Mouse (Mus musculus): ENCODE results near the gene Mien1. TPM values are rescaled to one million over a fixed set of nuclear protein-coding genes. Genes with fewer than 3 reads are reported as not detected.

Mien1 gene
- polyA plus RNA-seq (2012; rRNA removed) = 70.4 and 77.0 TPM in 2 replicates

GRCm38 (mm10) chr11:98438331-98439158, at the start of gene Mien1:
Mien1 (minus strand) TSS chr11:98438991.

GRCm38 (mm10) chr11:98446213-98446561, 7.4 kb upstream of the Mien1 start, which contains the start of gene Grb7:
Grb7 (plus strand) TSS chr11:98446394.

GRCm38 (mm10) chr11:98412273-98412796, 26.5 kb downstream of the Mien1 start, which contains the start of gene Erbb2:
Erbb2 (plus strand) TSS chr11:98412470.

GRCm38 (mm10) chr11:98400161-98400726, 38.5 kb downstream of the Mien1 start, which contains the start of gene Pgap3:
Pgap3 (minus strand) TSS chr11:98400490.

Other genes with a start within 250 kb of the Mien1 start
- 7.0 and 7.1 TPM in 2 replicates for gene Med1, start 245.7 kb downstream of the Mien1 start, polyA plus RNA-seq (2012; rRNA removed)
- 9.5 and 11.4 TPM in 2 replicates for gene Cdk12, start 235.9 kb downstream of the Mien1 start, polyA plus RNA-seq (2012; rRNA removed)
- 0.05 TPM in 1 of 2 replicates, not detected in the other for gene Neurod2, start 109.3 kb downstream of the Mien1 start, polyA plus RNA-seq (2012; rRNA removed)
- 327 and 357 TPM in 2 replicates for gene Ppp1r1b, start 90.6 kb downstream of the Mien1 start, polyA plus RNA-seq (2012; rRNA removed)
- 156 and 194 TPM in 2 replicates for gene Stard3, start 80.6 kb downstream of the Mien1 start, polyA plus RNA-seq (2012; rRNA removed)
- 0.90 and 0.94 TPM in 2 replicates for gene Tcap, start 55.2 kb downstream of the Mien1 start, polyA plus RNA-seq (2012; rRNA removed)
- not detected in 2 replicates for gene Pnmt, start 52.5 kb downstream of the Mien1 start, polyA plus RNA-seq (2012; rRNA removed)
- 53.6 and 64.8 TPM in 2 replicates for gene Pgap3, start 38.5 kb downstream of the Mien1 start, polyA plus RNA-seq (2012; rRNA removed)
- 115 and 133 TPM in 2 replicates for gene Erbb2, start 26.5 kb downstream of the Mien1 start, polyA plus RNA-seq (2012; rRNA removed)
- 120 and 136 TPM in 2 replicates for gene Grb7, start 7.4 kb upstream of the Mien1 start, polyA plus RNA-seq (2012; rRNA removed)
- 2.0 and 3.7 TPM in 2 replicates for gene Ikzf3, start 107.0 kb upstream of the Mien1 start, polyA plus RNA-seq (2012; rRNA removed)
- 0.07 TPM in 1 of 2 replicates, not detected in the other for gene Zpbp2, start 112.1 kb upstream of the Mien1 start, polyA plus RNA-seq (2012; rRNA removed)
- gene Ormdl3, start 148.4 kb upstream of the Mien1 start, polyA plus RNA-seq (2012; rRNA removed) = 45.6 and 52.7 TPM in 2 replicates
- gene Lrrc3c, start 159.3 kb upstream of the Mien1 start, polyA plus RNA-seq (2012; rRNA removed) = not detected in 2 replicates
- not detected in 2 replicates for gene Gm12355, start 186.7 kb upstream of the Mien1 start, polyA plus RNA-seq (2012; rRNA removed)
- gene Gsdma3, start 187.4 kb upstream of the Mien1 start, polyA plus RNA-seq (2012; rRNA removed) = not detected in 2 replicates
- not detected in 2 replicates for gene Gsdma2, start 207.8 kb upstream of the Mien1 start, polyA plus RNA-seq (2012; rRNA removed)
- gene Gsdma, start 225.4 kb upstream of the Mien1 start, polyA plus RNA-seq (2012; rRNA removed) = 0.69 and 0.73 TPM in 2 replicates
- gene Psmd3, start 243.6 kb upstream of the Mien1 start, polyA plus RNA-seq (2012; rRNA removed) = 141 and 155 TPM in 2 replicates